Mouse (Mus musculus) bone marrow macrophage, adult 2 months (primary cell): Measurements from ENCODE around the gene Olfr577.

ENCODE experiments used
- CTCF ChIP-seq: IDR thresholded peaks from 2 replicates; pipeline ENCODE4 v1.5.1; 2012; ENCODE audit warnings: low read depth, mild to moderate bottlenecking, low read length, moderate library complexity
- POLR2A ChIP-seq: IDR thresholded peaks from 2 replicates; pipeline ENCODE4 v1.6.1; 2012; ENCODE audit warnings: mild to moderate bottlenecking, low read depth, low read length, borderline replicate concordance

- TF ChIP-seq CTCF (no peak), POLR2A (no peak)
Measured at GRCm38 (mm10) chr7:102962360-102962759, 13.4 kb downstream of the Olfr577 start, which contains the start of gene Olfr576.
